Mouse (Mus musculus) intestine, embryonic 16.5 days (tissue): ENCODE results near the gene Glis2. TPM values are rescaled to one million over a fixed set of nuclear protein-coding genes. Genes with fewer than 3 reads are reported as not detected.

Experiments used
- ATAC-seq: fragments of 200-750 bp; cut with Nextera tagmentation; 2 replicates; pipeline ENCODE4 v1.8.0; 2017; ENCODE audit warnings: moderate TSS enrichment, moderate library complexity
- H3K27ac ChIP-seq: fragments of 300-500 bp; sonication (generic); 2 replicates; pipeline ENCODE4 v1.5.1; 2014; ENCODE audit warnings: mild to moderate bottlenecking, low read length
- H3K27me3 ChIP-seq: fragments of 300-500 bp; sonication (generic); replicated peaks from 2 replicates; pipeline ENCODE4 v1.6.1; 2014; ENCODE audit warnings: low read length, control low read depth, mixed read lengths; ENCODE audit not compliant: control insufficient read depth, insufficient read depth
- H3K36me3 ChIP-seq: fragments of 300-500 bp; sonication (generic); 2 replicates; pipeline ENCODE4 v1.6.1; 2014; ENCODE audit warnings: low read length, control low read depth; ENCODE audit not compliant: control insufficient read depth, insufficient read depth
- H3K4me1 ChIP-seq: fragments of 300-500 bp; sonication (generic); 2 replicates; pipeline ENCODE4 v1.6.1; 2014; ENCODE audit warnings: low read length, control low read depth, mixed read lengths; ENCODE audit not compliant: control insufficient read depth, insufficient read depth
- H3K4me2 ChIP-seq: fragments of 300-500 bp; sonication (generic); 2 replicates; pipeline ENCODE4 v1.6.1; 2014; ENCODE audit warnings: low read depth, low read length, control low read depth
- H3K4me3 ChIP-seq: fragments of 300-500 bp; sonication (generic); 2 replicates; pipeline ENCODE4 v1.5.1; 2014; ENCODE audit warnings: mild to moderate bottlenecking, low read length
- H3K9ac ChIP-seq: fragments of 300-500 bp; sonication (generic); 2 replicates; pipeline ENCODE4 v1.6.1; 2014; ENCODE audit warnings: low read depth, low read length
- H3K9me3 ChIP-seq: fragments of 300-500 bp; sonication (generic); 2 replicates; pipeline ENCODE4 v1.6.1; 2016; ENCODE audit warnings: low read length, control low read depth; ENCODE audit not compliant: control insufficient read depth
- WGBS: fragments of 180-500 bp; shearing (Covaris S2); extraction: QIAGEN DNeasy Blood & Tissue Kit; methylation state at CpG from one replicate; pipeline ENCODE4 v1.1.7; 2014; 5-methylcytosine and 5-hydroxymethylcytosine counted together
- polyA plus RNA-seq: library from polyadenylated mRNA; unstranded; fragments of >200 nt; fragmentation: Nextera tagmentation; extraction: Ambion mirVana; gene quantifications from 2 replicates; pipeline ENCODE4 v1.2.1, GENCODE M21; 2015

Glis2 gene
- polyA plus RNA-seq, 1 experiment from 2014 or later: 14.5 TPM

- H3K4me3 ChIP-seq: peak overlapping the region; percentile 84
- no peaks in the 10 kb centered on the region for H3K27me3 ChIP-seq
- H3K9me3 ChIP-seq: no peaks in the 10 kb centered on the region
- ATAC-seq: 0 out of 2 replicates have a peak, but pooled peaks have one; percentile 4
- H3K9ac ChIP-seq: peak overlapping the region; percentile 90
- 0 out of 2 replicates have a peak, but pooled peaks cover 2% of the 10 kb centered on the region for H3K36me3 ChIP-seq
- 12% methylated on average over 32 of the region's 32 CpGs for WGBS
- H3K27ac ChIP-seq: peak overlapping the region; percentile 93
- H3K4me2 ChIP-seq: peak overlapping the region; percentile 71
- H3K4me1 ChIP-seq: peaks cover 41% of the 10 kb centered on the region
Measured at GRCm38 (mm10) chr16:4592909-4593875, 1.3 kb upstream of the Glis2 start.

DNA sequence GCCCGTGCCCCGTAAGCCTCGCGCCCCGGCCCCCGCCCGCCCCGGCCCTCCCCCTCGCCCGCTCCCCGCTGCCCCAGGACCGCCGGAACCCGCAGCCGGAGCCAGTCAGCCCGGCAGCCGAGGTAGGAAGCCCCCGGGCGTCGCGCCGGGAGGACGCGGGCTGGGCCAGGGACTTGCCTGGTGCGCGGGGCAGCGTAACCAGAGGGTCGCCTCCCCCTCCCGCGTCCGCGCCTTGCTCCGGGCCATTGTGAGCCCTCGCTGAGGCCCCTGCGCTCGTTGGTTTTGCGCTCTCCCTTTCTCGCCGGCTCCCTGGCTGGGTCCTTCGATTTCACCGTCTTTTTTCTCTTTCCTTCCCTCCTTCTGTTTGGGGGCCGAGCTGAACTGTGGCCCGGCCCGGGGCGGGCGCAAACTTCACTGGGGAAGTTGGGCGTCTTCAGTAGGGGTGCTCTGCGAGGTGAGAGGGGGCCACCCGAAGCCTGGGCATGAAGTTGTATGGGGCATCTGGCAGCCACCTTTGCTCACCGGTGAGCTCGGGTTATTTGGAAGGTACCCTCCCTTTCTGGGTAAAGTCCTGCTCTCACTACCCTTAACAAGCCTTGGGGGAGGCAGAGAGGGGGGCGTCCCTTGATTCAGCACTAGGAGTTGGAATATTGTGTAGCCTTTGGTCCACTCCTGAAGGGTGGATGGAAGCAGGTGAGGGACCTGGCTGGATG, 457 bp downstream of the Glis2 start:
- WGBS: under 1% methylated on average over 49 of the region's 52 CpGs
- Histone ChIP-seq H3K9ac (peak overlapping the region; percentile 90), H3K27me3 (no peaks in the 10 kb centered on the region), H3K4me1 (peaks cover 57% of the 10 kb centered on the region), H3K9me3 (no peaks in the 10 kb centered on the region), H3K36me3 (0 out of 2 replicates have a peak, but pooled peaks cover 2% of the 10 kb centered on the region), H3K27ac (peak overlapping the region; percentile 93), H3K4me3 (peak overlapping the region; percentile 84), H3K4me2 (peak overlapping the region; percentile 71)
- ATAC-seq: peak; percentile 13

GRCm38 (mm10) chr16:4595527-4595963, 1.0 kb downstream of the Glis2 start:
- H3K9me3 ChIP-seq: no peaks in the 10 kb centered on the region
- WGBS: 6% methylated on average over 5 of the region's 5 CpGs
- peak overlapping the region; percentile 55 for H3K27ac ChIP-seq
- peak overlapping the region; percentile 84 for H3K4me3 ChIP-seq
- ATAC-seq: peak; percentile 47
- 0 out of 2 replicates have a peak, but pooled peaks cover 2% of the 10 kb centered on the region for H3K36me3 ChIP-seq
- peak overlapping the region; percentile 90 for H3K9ac ChIP-seq
- H3K4me1 ChIP-seq: peaks cover 63% of the 10 kb centered on the region
- no peaks in the 10 kb centered on the region for H3K27me3 ChIP-seq
- H3K4me2 ChIP-seq: peak overlapping the region; percentile 71

DNA sequence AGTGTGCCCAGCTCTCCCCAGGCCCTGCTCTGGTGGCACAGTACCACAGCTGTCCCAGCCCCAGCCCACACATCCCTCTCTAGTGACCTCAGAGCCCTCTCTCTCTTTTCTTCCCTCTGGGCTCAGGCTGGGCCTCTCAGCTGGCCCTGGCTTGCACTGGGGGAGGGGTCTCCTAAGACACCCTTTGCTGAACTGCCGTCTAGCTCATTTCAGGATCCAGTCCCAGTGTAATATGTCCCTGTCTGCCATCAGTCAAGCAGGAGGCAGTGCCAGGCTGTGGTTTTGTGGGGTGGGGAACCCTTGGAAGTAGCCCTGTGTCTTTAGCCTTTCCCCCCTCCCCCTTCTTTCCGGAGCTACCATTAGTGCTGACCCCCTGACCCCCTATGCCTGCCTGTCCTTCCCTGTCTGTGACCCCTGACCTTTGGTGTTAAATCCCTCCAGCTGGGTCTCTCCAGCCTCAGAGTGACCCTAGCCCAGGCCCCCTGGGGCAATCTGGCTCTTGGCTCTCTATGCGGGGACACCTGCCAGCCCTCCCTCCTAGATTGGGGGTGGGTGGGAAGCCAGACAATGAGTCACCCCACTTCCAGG, 1.7 kb downstream of the Glis2 start:
- ATAC-seq: no peak
- peaks cover 70% of the 10 kb centered on the region for H3K4me1 ChIP-seq
- 33% methylated on average over 3 of the region's 3 CpGs for WGBS

GRCm38 (mm10) chr16:4596836-4597235, 2.3 kb downstream of the Glis2 start:
- Histone ChIP-seq H3K4me2 (peak overlapping the region; percentile 71), H3K36me3 (no peaks in the 10 kb centered on the region), H3K4me1 (peaks cover 73% of the 10 kb centered on the region), H3K27ac (peak overlapping the region; percentile 55; the same call in 1 of the 2 replicates), H3K9me3 (no peaks in the 10 kb centered on the region), H3K9ac (peak overlapping the region; percentile 90), H3K27me3 (no peaks in the 10 kb centered on the region), H3K4me3 (peak overlapping the region; percentile 84; the same call in 1 of the 2 replicates)
- WGBS: 55% methylated on average over 2 of the region's 2 CpGs
- no peak for ATAC-seq

More for the DNA sequence above, 1.7 kb downstream of the Glis2 start:
- Histone ChIP-seq H3K27ac (peak overlapping the region; percentile 55), H3K4me2 (peak overlapping the region; percentile 71), H3K36me3 (no peaks in the 10 kb centered on the region), H3K4me3 (peak overlapping the region; percentile 84), H3K9me3 (no peaks in the 10 kb centered on the region), H3K9ac (peak overlapping the region; percentile 90), H3K27me3 (no peaks in the 10 kb centered on the region)

- peak overlapping the region; percentile 71 for H3K4me2 ChIP-seq
- H3K27me3 ChIP-seq: no peaks in the 10 kb centered on the region
- WGBS: 51% methylated on average over 6 of the region's 7 CpGs
- no peaks in the 10 kb centered on the region for H3K9me3 ChIP-seq
- H3K9ac ChIP-seq: peak overlapping the region; percentile 90; the same call in 1 of the 2 replicates
- peak overlapping the region; percentile 15; the same call in 1 of the 2 replicates for H3K4me3 ChIP-seq
- no peak for ATAC-seq
- peaks cover 76% of the 10 kb centered on the region for H3K4me1 ChIP-seq
- no peaks in the 10 kb centered on the region for H3K36me3 ChIP-seq
- H3K27ac ChIP-seq: peak overlapping the region; percentile 11; the same call in 1 of the 2 replicates
Measured at GRCm38 (mm10) chr16:4597296-4597695, 2.8 kb downstream of the Glis2 start.

- no peaks in the 10 kb centered on the region for H3K9me3 ChIP-seq
- no peak overlapping the region for H3K4me3 ChIP-seq
- 63% methylated on average over 5 of the region's 5 CpGs for WGBS
- no peaks in the 10 kb centered on the region for H3K27me3 ChIP-seq
- H3K36me3 ChIP-seq: no peaks in the 10 kb centered on the region
- peaks cover 80% of the 10 kb centered on the region for H3K4me1 ChIP-seq
- H3K4me2 ChIP-seq: no peak overlapping the region; the same call in 1 of the 2 replicates
- 0 out of 2 replicates have a peak overlapping the region, but pooled peaks have one; percentile 8 for H3K9ac ChIP-seq
- H3K27ac ChIP-seq: no peak overlapping the region
- no peak for ATAC-seq
Measured at GRCm38 (mm10) chr16:4598041-4598440, 3.5 kb downstream of the Glis2 start.

GRCm38 (mm10) chr16:4598891-4599543, 4.5 kb downstream of the Glis2 start:
- no peak for ATAC-seq
- Histone ChIP-seq H3K36me3 (no peaks in the 10 kb centered on the region), H3K9ac (peak overlapping the region; percentile 45; the same call in 1 of the 2 replicates), H3K4me1 (peaks cover 86% of the 10 kb centered on the region), H3K27ac (no peak overlapping the region), H3K4me2 (peak overlapping the region; percentile 22), H3K27me3 (no peaks in the 10 kb centered on the region), H3K9me3 (no peaks in the 10 kb centered on the region), H3K4me3 (no peak overlapping the region)
- WGBS: 32% methylated on average over 6 of the region's 6 CpGs
